Mouse (Mus musculus) T-helper 17 cell (primary cell): ENCODE results near the gene Nktr.

Experiments
- in situ Hi-C, 2 experiments: fragments of 300-600 bp; cut with MboI, MseI; formaldehyde crosslinking; loops; 1 replicate in 1 of 2; 2 replicates in 1 of 2; pipeline ENCODE4 v1.15.1; 2025; ENCODE audit warnings: high pct_unique_total_duplicates in 2 of 2

Gene Nktr

GRCm38 (mm10) chr9:121718792-121719318 is at the start of gene Nktr:
Nktr (plus strand) TSS chr9:121719169.
- in situ Hi-C loops = loop anchor here (25.0 kb wide), 1 partner anchor 1768 kb away; the partner anchor contains the start of gene Limd1 (in 2 of the 2)

- in situ Hi-C loops = no loop called here
These were observed 49.6 kb upstream of the Nktr start for GRCm38 (mm10) chr9:121669348-121669791.

- in situ Hi-C loops = no loop called here
These were observed 47.7 kb upstream of the Nktr start for GRCm38 (mm10) chr9:121671300-121671699.

- in situ Hi-C loops = no loop called here
These were observed 46.7 kb upstream of the Nktr start for GRCm38 (mm10) chr9:121672311-121672710.

GRCm38 (mm10) chr9:121673716-121674115 is 45.3 kb upstream of the Nktr start:
- in situ Hi-C loops = no loop called here

GRCm38 (mm10) chr9:121675011-121675410 is 44.0 kb upstream of the Nktr start:
- in situ Hi-C loops = no loop called here

- in situ Hi-C loops = no loop called here
These were observed 43.4 kb upstream of the Nktr start for GRCm38 (mm10) chr9:121675556-121675955.

- in situ Hi-C loops = no loop called here
These were observed 41.9 kb upstream of the Nktr start for GRCm38 (mm10) chr9:121677069-121677468.

GRCm38 (mm10) chr9:121677476-121677875 is 41.5 kb upstream of the Nktr start:
- in situ Hi-C loops = no loop called here

GRCm38 (mm10) chr9:121679549-121679948 is 39.4 kb upstream of the Nktr start:
- in situ Hi-C loops = no loop called here

- in situ Hi-C loops = no loop called here
These were observed 37.8 kb upstream of the Nktr start for GRCm38 (mm10) chr9:121681191-121681590.

GRCm38 (mm10) chr9:121682037-121682680 is 36.8 kb upstream of the Nktr start:
- in situ Hi-C loops = no loop called here

- in situ Hi-C loops = no loop called here
These were observed 34.3 kb upstream of the Nktr start for GRCm38 (mm10) chr9:121684702-121685101.

GRCm38 (mm10) chr9:121690200-121690651 is 28.7 kb upstream of the Nktr start:
- in situ Hi-C loops = no loop called here

- in situ Hi-C loops = no loop called here
These were observed 28.2 kb upstream of the Nktr start for GRCm38 (mm10) chr9:121690734-121691133.

- in situ Hi-C loops = no loop called here
These were observed 24.2 kb upstream of the Nktr start for GRCm38 (mm10) chr9:121694736-121695135.

- in situ Hi-C loops = no loop called here
These were observed 22.3 kb upstream of the Nktr start for GRCm38 (mm10) chr9:121696626-121697025.

GRCm38 (mm10) chr9:121697150-121698049 is 21.6 kb upstream of the Nktr start:
- in situ Hi-C loops = no loop called here

- in situ Hi-C loops = loop anchor here (25.0 kb wide), 1 partner anchor 1783 kb away; the partner anchor contains the start of gene Limd1 (in 2 of the 2)
These were observed 14.7 kb upstream of the Nktr start for GRCm38 (mm10) chr9:121704261-121704645.

- in situ Hi-C loops = loop anchor here (25.0 kb wide), 1 partner anchor 1782 kb away; the partner anchor contains the start of gene Limd1 (in 2 of the 2)
These were observed 14.0 kb upstream of the Nktr start, which contains the start of gene Sec22c for GRCm38 (mm10) chr9:121704646-121705625. Sec22c (minus strand) TSS chr9:121705490.
